Mouse (Mus musculus) liver, embryonic 14.5 days (tissue): ENCODE results near the gene Ppp1r14b.

Experiments used
- CTCF ChIP-seq: IDR thresholded peaks from 2 replicates; pipeline ENCODE4 v1.5.1; 2016; ENCODE audit warnings: antibody characterized with exemption, low read depth, control low read depth
- EP300 ChIP-seq: IDR thresholded peaks from 2 replicates; pipeline ENCODE4 v1.6.1; 2016; ENCODE audit warnings: antibody characterized with exemption, low read depth

GRCm38 (mm10) chr19:6992011-6992858 lies 17.5 kb downstream of the Ppp1r14b start, which contains the start of gene Dnajc4:
- no peak for TF ChIP-seq EP300
- 0 out of 2 replicates have a peak, but pooled peaks have one; percentile 28 for TF ChIP-seq CTCF
